Mouse (Mus musculus) stomach, embryonic 16.5 days (tissue): Measurements from ENCODE around the gene Dusp27. TPM values are rescaled to one million over a fixed set of nuclear protein-coding genes. Genes with fewer than 3 reads are reported as not detected.
A peak's percentile ranks its signal among the peaks of the same experiment; 100 is the strongest.

ENCODE experiments used
- ATAC-seq: fragments of 200-750 bp; cut with Nextera tagmentation; 2 replicates; pipeline ENCODE4 v1.8.0; 2017; ENCODE audit warnings: moderate number of reproducible peaks, moderate TSS enrichment; ENCODE audit not compliant: insufficient read depth, low FRiP score
- H3K27ac ChIP-seq: fragments of 300-500 bp; sonication (generic); 2 replicates; pipeline ENCODE4 v1.5.1; 2014; ENCODE audit warnings: low read length
- H3K27me3 ChIP-seq: fragments of 300-500 bp; sonication (generic); 2 replicates; pipeline ENCODE4 v1.6.1; 2014; ENCODE audit warnings: low read length, control low read depth, mixed read lengths; ENCODE audit not compliant: control insufficient read depth, insufficient read depth
- H3K36me3 ChIP-seq: fragments of 300-500 bp; sonication (generic); 2 replicates; pipeline ENCODE4 v1.6.1; 2014; ENCODE audit warnings: low read length; ENCODE audit not compliant: control insufficient read depth, insufficient read depth
- H3K4me1 ChIP-seq: fragments of 300-500 bp; sonication (generic); 2 replicates; pipeline ENCODE4 v1.6.1; 2014; ENCODE audit warnings: low read length, control low read depth, mixed read lengths; ENCODE audit not compliant: control insufficient read depth, insufficient read depth
- H3K4me2 ChIP-seq: fragments of 300-500 bp; sonication (generic); 2 replicates; pipeline ENCODE4 v1.6.1; 2014; ENCODE audit warnings: low read depth, low read length, mixed read lengths
- H3K4me3 ChIP-seq: fragments of 300-500 bp; sonication (generic); replicated peaks from 2 replicates; pipeline ENCODE4 v1.5.1; 2014; ENCODE audit warnings: mild to moderate bottlenecking, low read length
- H3K9ac ChIP-seq: fragments of 300-500 bp; sonication (generic); 2 replicates; pipeline ENCODE4 v1.6.1; 2014; ENCODE audit warnings: low read length
- H3K9me3 ChIP-seq: fragments of 300-500 bp; sonication (generic); replicated peaks from 2 replicates; pipeline ENCODE4 v1.6.1; 2016; ENCODE audit warnings: low read length, control low read depth; ENCODE audit not compliant: control insufficient read depth
- whole genome bisulfite sequencing: fragments of 180-500 bp; shearing (Covaris S2); extraction: QIAGEN DNeasy Blood & Tissue Kit; methylation state at CpG from one replicate; pipeline ENCODE4 v1.1.7; 2014; 5-methylcytosine and 5-hydroxymethylcytosine counted together
- polyA plus RNA-seq: library from polyadenylated mRNA; unstranded; fragments of >200 nt; fragmentation: Nextera tagmentation; extraction: Ambion mirVana; gene quantifications from 2 replicates; pipeline ENCODE4 v1.2.1, GENCODE M21; 2015

The Dusp27 gene
- polyA plus RNA-seq: 2.5 and 6.1 TPM in 2 replicates

DNA sequence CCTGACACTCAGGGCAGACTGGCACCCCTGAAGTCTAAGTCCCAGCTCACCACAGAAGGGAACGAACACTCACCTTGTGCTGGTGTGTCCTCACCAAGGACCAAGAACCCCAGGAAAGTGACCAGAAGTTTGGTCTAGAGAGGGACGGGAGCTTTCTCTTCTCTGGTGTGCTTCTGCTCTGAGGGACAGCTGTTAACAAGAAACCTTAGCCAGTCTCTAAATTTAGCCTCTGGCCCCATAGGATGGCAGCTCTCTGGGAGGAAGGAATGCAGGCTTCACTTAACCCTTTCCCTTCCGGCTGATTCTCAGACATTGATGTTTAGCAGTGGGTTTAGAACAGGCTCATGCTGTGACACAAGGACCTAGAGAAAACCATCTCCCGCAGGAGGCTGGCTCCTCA lies at the start of gene Dusp27:
Gene Dusp27, minus strand, starts transcription at position 204 of the 400 bp plus-strand sequence.
- H3K27ac ChIP-seq: 0 out of 2 replicates have a peak within 1 kb of the TSS, but pooled peaks have one; percentile 15
- H3K4me3 ChIP-seq: peak within 1 kb of the TSS; percentile 7
- H3K4me2 ChIP-seq: peak within 1 kb of the TSS; percentile 28
- peak within 1 kb of the TSS; percentile 8 for H3K9ac ChIP-seq
- no peaks in the 10 kb centered on the region for H3K36me3 ChIP-seq
- ATAC-seq: no peak
- H3K9me3 ChIP-seq: peaks cover 2% of the 10 kb centered on the region; the same call in 1 of the 2 replicates
- WGBS: 32% methylated on average over 4 of the region's 4 CpGs
- H3K4me1 ChIP-seq: peaks cover 14% of the 10 kb centered on the region
- no peaks in the 10 kb centered on the region for H3K27me3 ChIP-seq

DNA sequence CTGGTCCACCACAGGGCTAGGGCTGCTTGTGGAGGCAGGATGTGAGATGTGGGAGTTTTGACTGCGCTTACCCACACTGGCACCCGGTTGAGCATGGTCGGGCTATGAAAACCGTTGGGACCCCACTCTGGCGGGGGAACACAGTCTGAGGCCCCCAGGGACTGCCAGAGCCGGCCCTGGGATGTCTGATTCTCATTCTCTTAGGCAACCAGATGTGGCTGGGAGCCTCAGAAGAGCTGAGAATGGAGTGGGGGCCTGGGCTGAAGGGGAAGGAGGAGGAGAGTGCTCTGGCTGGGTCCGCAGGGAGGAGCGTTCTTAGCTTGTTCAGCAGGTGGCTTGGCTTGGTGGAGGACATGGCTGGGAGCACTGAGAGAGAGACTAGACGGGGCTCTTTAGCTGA lies 45.9 kb upstream of the Dusp27 start:
- Histone ChIP-seq H3K4me3 (no peak overlapping the region), H3K4me1 (no peaks in the 10 kb centered on the region), H3K9me3 (no peaks in the 10 kb centered on the region), H3K27ac (no peak overlapping the region), H3K4me2 (no peak overlapping the region), H3K36me3 (no peaks in the 10 kb centered on the region), H3K27me3 (no peaks in the 10 kb centered on the region), H3K9ac (no peak overlapping the region)
- ATAC-seq: no peak
- WGBS: 80% methylated on average over 9 of the region's 9 CpGs

DNA sequence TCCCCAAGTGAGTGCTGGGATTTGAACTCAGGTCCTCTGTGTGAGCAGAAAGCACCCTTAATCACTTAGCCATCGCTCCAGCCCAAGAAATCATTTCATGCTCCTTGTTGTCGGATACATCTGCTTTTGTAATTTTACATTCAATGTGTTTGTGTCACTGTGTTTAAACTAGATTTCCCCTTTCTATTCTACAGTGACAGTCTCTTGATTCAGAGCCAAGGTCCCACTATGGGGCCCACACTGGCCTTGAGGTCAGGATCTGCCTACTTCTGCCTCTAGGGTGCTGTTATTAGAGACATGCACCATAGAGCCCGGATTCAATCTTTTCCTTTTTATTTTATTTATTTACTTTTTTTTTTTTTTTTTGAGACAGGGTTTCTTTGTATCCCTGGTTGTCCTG lies 45.3 kb upstream of the Dusp27 start:
- Histone ChIP-seq H3K27me3 (no peaks in the 10 kb centered on the region), H3K36me3 (no peaks in the 10 kb centered on the region), H3K27ac (no peak overlapping the region), H3K4me1 (no peaks in the 10 kb centered on the region), H3K9me3 (no peaks in the 10 kb centered on the region), H3K4me3 (no peak overlapping the region), H3K9ac (no peak overlapping the region), H3K4me2 (no peak overlapping the region)
- no peak for ATAC-seq
- 74% methylated on average over 3 of the region's 3 CpGs for WGBS

DNA sequence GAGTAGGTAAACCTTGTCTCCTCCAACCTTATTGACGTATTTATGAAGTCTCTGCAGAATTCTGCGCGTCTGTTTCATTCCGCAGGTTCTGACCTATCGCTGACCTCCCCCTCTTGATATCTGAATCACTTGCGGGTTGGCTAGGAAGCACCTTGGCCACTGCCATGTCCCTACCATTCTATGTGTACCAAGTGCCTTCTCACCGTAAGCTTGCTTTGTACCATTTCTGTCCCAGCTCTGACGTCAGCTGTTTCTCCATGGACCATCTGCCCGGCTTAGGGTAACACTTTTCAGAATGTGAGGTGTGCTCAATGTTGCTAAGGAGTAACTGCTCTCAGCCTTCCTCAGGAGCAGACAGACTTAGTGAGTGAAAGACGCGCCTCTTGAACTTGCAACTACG lies 43.1 kb upstream of the Dusp27 start:
- Histone ChIP-seq H3K27me3 (no peaks in the 10 kb centered on the region), H3K4me1 (no peaks in the 10 kb centered on the region), H3K9ac (no peak overlapping the region), H3K4me3 (no peak overlapping the region), H3K36me3 (no peaks in the 10 kb centered on the region), H3K4me2 (no peak overlapping the region), H3K27ac (no peak overlapping the region), H3K9me3 (no peaks in the 10 kb centered on the region)
- 88% methylated on average over 12 of the region's 12 CpGs for WGBS
- ATAC-seq: no peak

DNA sequence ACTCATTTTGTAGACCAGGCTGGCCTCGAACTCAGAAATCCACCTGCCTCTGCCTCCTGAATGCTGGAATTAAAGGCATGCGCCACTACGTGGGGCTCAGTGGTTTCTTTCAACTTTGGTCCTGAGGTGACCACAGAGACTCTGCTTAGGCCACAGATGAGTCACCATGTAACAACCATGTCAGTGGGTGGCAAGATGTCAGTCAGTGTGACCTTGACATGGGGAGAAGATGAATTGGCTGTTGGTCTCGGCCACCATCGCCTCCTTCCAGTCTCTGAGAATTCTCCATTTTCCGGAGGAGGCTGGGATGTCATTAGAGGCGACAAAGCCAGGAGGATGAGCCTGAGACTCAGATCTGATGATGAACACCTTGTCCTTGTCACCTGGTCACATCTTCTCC lies 42.0 kb upstream of the Dusp27 start:
- 90% methylated on average over 7 of the region's 7 CpGs for WGBS
- no peaks in the 10 kb centered on the region for H3K36me3 ChIP-seq
- no peak for ATAC-seq
- no peak overlapping the region for H3K4me3 ChIP-seq
- no peaks in the 10 kb centered on the region for H3K27me3 ChIP-seq
- H3K27ac ChIP-seq: no peak overlapping the region
- H3K4me2 ChIP-seq: no peak overlapping the region
- H3K9ac ChIP-seq: no peak overlapping the region
- no peaks in the 10 kb centered on the region for H3K4me1 ChIP-seq
- H3K9me3 ChIP-seq: no peaks in the 10 kb centered on the region

DNA sequence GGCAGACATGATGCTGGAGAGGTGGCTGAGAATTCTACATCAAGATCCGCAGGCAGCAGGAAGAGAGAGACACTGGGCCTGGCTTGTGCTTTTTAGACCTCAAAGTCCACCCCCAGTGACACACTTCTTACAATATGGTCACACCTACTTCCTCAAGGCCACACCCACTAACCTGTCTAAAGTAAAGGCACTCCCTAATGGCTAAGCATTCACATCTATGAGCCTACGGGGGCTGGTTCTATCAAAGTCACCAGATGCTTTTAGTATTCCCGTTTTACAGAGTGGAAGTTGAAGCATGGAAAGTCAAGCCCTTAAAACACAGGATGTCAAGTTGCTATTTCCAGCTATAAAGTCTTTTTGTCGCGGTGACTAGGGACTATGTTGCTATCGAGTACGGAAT lies 40.3 kb upstream of the Dusp27 start:
- no peak overlapping the region for H3K4me2 ChIP-seq
- no peaks in the 10 kb centered on the region for H3K4me1 ChIP-seq
- no peak overlapping the region for H3K9ac ChIP-seq
- no peak overlapping the region for H3K27ac ChIP-seq
- H3K36me3 ChIP-seq: no peaks in the 10 kb centered on the region
- no peak overlapping the region for H3K4me3 ChIP-seq
- H3K27me3 ChIP-seq: no peaks in the 10 kb centered on the region
- H3K9me3 ChIP-seq: no peaks in the 10 kb centered on the region
- 92% methylated on average over 7 of the region's 7 CpGs for WGBS
- ATAC-seq: no peak

DNA sequence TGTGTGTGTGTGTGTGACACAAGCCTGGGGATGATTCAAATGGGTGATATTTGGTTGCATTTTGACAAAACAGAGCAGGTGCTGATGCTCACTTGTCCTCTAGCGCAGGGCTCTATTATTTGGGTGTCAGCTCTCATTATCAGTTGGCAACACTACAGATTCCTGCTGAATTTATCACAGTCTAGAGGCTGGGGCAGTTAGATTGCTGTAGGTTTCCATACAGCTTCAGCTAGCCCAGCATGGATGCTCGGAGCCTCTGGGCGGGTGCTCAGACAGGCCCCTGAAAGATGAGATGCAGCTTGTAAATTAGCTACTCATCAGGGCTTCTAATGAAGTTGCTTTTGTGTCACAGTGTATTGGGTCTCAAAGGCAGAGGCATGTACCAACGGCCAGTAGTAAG lies 39.7 kb upstream of the Dusp27 start:
- H3K9ac ChIP-seq: no peak overlapping the region
- H3K4me3 ChIP-seq: no peak overlapping the region
- 86% methylated on average over 4 of the region's 4 CpGs for WGBS
- H3K27me3 ChIP-seq: no peaks in the 10 kb centered on the region
- H3K4me1 ChIP-seq: no peaks in the 10 kb centered on the region
- no peak overlapping the region for H3K4me2 ChIP-seq
- H3K27ac ChIP-seq: no peak overlapping the region
- H3K9me3 ChIP-seq: no peaks in the 10 kb centered on the region
- no peaks in the 10 kb centered on the region for H3K36me3 ChIP-seq
- no peak for ATAC-seq

DNA sequence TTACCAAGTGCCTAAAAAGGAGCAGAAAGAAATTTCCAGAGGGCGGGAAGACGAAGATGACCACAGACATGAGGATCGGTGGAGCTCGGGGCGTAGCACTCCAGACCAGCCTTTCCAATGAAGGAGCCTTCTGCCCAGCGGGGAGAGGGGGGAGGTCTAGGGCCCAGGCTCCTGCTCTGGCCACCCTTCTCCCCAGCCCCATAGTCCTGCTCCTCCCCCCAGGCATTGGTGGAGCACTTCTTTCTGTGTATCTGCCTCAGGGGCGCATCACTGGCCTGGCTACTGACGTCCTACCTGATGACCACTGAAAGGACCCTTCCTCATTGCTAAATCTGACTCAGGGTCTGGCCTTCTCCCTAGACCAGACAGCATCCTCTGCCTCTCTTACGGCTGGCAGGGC lies 37.4 kb upstream of the Dusp27 start:
- Histone ChIP-seq H3K9ac (no peak overlapping the region), H3K4me1 (no peaks in the 10 kb centered on the region), H3K27ac (no peak overlapping the region), H3K4me3 (no peak overlapping the region), H3K36me3 (no peaks in the 10 kb centered on the region), H3K27me3 (peaks cover under 1% of the 10 kb centered on the region), H3K4me2 (no peak overlapping the region), H3K9me3 (no peaks in the 10 kb centered on the region)
- no peak for ATAC-seq
- whole genome bisulfite sequencing: 91% methylated on average over 9 of the region's 9 CpGs

DNA sequence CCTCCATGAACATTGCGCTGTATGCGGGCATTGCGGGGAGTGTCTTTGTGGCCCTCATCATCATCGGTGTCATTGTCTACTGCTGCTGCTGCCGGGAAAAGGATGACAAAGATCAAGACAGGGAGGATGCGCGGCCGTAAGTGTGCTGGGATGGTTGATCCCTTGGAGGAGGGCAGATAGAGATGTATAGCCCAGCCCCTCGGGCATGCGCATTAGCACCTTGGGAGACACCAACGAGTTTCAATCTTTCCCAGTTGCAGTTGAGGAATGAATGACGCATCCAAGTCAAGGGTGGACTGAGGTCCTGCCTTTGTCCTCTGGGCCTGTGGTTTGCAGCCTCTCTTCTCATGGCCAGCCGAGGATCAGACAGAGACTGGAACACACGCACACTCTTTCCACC lies 36.9 kb upstream of the Dusp27 start:
- Histone ChIP-seq H3K4me1 (no peaks in the 10 kb centered on the region), H3K4me3 (no peak overlapping the region), H3K4me2 (no peak overlapping the region), H3K27me3 (peaks cover 7% of the 10 kb centered on the region), H3K36me3 (no peaks in the 10 kb centered on the region), H3K27ac (no peak overlapping the region), H3K9me3 (no peaks in the 10 kb centered on the region), H3K9ac (no peak overlapping the region)
- no peak for ATAC-seq
- WGBS: 88% methylated on average over 14 of the region's 14 CpGs
